Comparison of ENCODE assay signal across 8 mouse cellular contexts in genomic region chr8:88454048-88454696, GRCm38 (mm10).
DNase-seq lines count a peak whose midpoint lies in the region; ATAC-seq lines count a peak whose summit lies in the region.

No protein-coding gene starts in this region.

- H3K27me3 ChIP-seq in intestine, embryonic 14.5 days (replicated peaks; ENCODE audit: control insufficient read depth, insufficient read depth, low read length) = peaks cover 62% of the 10 kb centered on the region

- WGBS in intestine, embryonic 14.5 days = 1% methylated on average over 69 of the region's 75 CpGs

- intact Hi-C loops in left cerebral cortex, postnatal 4 days (cut with DNase I) = no loop called here

- peaks cover 16% of the 10 kb centered on the region for H3K4me1 ChIP-seq in intestine, embryonic 14.5 days (replicated peaks; ENCODE audit: control insufficient read depth, insufficient read depth, low read length)

- H3K4me3 ChIP-seq in intestine, embryonic 14.5 days (ENCODE audit: low read depth, low read length) = peak overlapping the region; percentile 50

- DNase-seq in adrenal gland, postnatal 14 days = peak; percentile 89
- peak; percentile 81 for DNase-seq in cerebellum, adult 9-11 months
- peak; percentile 79 for DNase-seq in intestine, embryonic 14.5 days (ENCODE audit: low spot score)
- DNase-seq in left cerebral cortex, postnatal 4 days = peak; percentile 89
- peak; percentile 61 for DNase-seq in right cerebral cortex, postnatal 25 days

- H3K4me2 ChIP-seq in intestine, embryonic 14.5 days (ENCODE audit: low read length) = peak overlapping the region; percentile 99

- H3K9me3 ChIP-seq in intestine, embryonic 14.5 days (ENCODE audit: control insufficient read depth, low read length) = peaks cover 5% of the 10 kb centered on the region; the same call in 1 of the 2 replicates

- peak overlapping the region; percentile 42 for H3K9ac ChIP-seq in intestine, embryonic 14.5 days (ENCODE audit: low read length)

- no peak overlapping the region for H3K27ac ChIP-seq in intestine, embryonic 14.5 days (ENCODE audit: low read depth)

- peak; percentile 72 for ATAC-seq in frontal cortex, adult (ENCODE audit: low TSS enrichment)
- ATAC-seq in intestine, embryonic 14.5 days (replicated peaks; ENCODE audit: low FRiP score, low TSS enrichment, low read depth) = peak; percentile 76
- peak; percentile 47 for ATAC-seq in megakaryocyte progenitor cell, adult 5-6 weeks (replicated peaks; ENCODE audit: poor library complexity)
- ATAC-seq in CD4-positive, CD25-positive, alpha-beta regulatory T cell, adult 4 months = no peak

- no peaks in the 10 kb centered on the region for H3K36me3 ChIP-seq in intestine, embryonic 14.5 days (ENCODE audit: control insufficient read depth, insufficient read depth, low read length)
